Mouse (Mus musculus): ENCODE measurements around the gene Zp3. TPM values are rescaled to one million over a fixed set of nuclear protein-coding genes. Genes with fewer than 3 reads are reported as not detected.

Gene Zp3
- polyA plus RNA-seq, 1 experiment = not detected

DNA sequence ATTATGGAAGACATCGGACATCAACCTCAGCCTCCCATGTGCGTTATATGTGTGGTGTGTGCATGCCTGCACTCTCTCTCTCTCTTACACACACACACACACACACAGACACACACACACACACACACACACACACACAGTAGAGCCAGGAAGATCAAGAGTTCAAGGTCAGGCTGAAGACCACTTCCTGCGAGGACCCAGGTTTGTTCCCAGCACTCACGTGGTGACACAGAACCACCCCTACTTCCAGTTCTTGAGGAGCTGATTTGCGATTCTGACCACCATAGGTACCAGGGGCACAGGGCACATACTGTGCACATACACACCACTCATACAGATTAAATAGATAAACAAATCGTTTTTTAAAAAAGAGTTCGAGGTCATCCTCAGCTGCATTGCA is 8.0 kb upstream of the Zp3 start:
- Histone ChIP-seq H3K4me3 (ENCODE audit: insufficient read depth, low read length) (no peak overlapping the region), H3K4me1 (ENCODE audit: control insufficient read depth, insufficient read depth, low read length) (no peaks in the 10 kb centered on the region; the same call in 1 of the 2 replicates), H3K27ac (ENCODE audit: insufficient read depth, low read length) (no peak overlapping the region)
- no peak for TF ChIP-seq CTCF (IDR thresholded peaks at IDR 0.05; ENCODE audit: borderline replicate concordance, insufficient read depth, low read length)
- no peak for TF ChIP-seq POLR2A (IDR thresholded peaks at IDR 0.05; ENCODE audit: low read depth, low read length)

DNA sequence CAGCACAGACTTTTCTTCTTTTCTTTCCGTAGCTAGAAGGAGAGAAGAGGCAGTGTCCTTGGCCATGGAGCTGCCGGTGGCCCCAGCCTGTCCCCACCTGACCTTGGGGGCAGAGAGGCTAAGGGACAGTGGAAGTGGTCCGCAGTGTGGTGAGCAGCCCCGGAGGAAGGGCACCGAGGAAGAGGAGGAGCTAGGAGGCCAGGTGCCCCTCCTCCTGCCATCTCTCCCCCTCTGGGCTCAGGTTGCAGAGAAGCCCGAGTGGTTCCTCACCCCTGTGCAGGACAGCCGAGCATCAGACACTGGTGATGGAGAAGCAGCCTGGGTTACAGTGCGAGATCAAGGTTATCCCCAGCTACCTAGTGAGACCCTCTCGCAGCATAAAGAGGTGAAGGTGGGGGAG is 5.5 kb upstream of the Zp3 start, which contains the start of gene Ssc4d:
Ssc4d (minus strand) TSS at position 167 of the 400 bp plus-strand sequence.
- Histone ChIP-seq H3K4me1 (ENCODE audit: control insufficient read depth, insufficient read depth, low read length) (no peaks in the 10 kb centered on the region; the same call in 1 of the 2 replicates), H3K4me3 (ENCODE audit: insufficient read depth, low read length) (no peak within 1 kb of the TSS), H3K27ac (ENCODE audit: insufficient read depth, low read length) (no peak within 1 kb of the TSS)
- TF ChIP-seq CTCF (IDR thresholded peaks at IDR 0.05; ENCODE audit: borderline replicate concordance, insufficient read depth, low read length) (no peak), POLR2A (IDR thresholded peaks at IDR 0.05; ENCODE audit: low read depth, low read length) (no peak)

GRCm38 (mm10) chr5:135975893-135976668 is 3.8 kb upstream of the Zp3 start:
- Histone ChIP-seq H3K4me3 (ENCODE audit: insufficient read depth, low read length) (no peak overlapping the region), H3K4me1 (ENCODE audit: control insufficient read depth, insufficient read depth, low read length) (no peaks in the 10 kb centered on the region; the same call in 1 of the 2 replicates), H3K27ac (ENCODE audit: insufficient read depth, low read length) (0 out of 2 replicates have a peak overlapping the region, but pooled peaks have one; percentile 28)
- no peak for TF ChIP-seq POLR2A (IDR thresholded peaks at IDR 0.05; ENCODE audit: low read depth, low read length)
- TF ChIP-seq CTCF (IDR thresholded peaks at IDR 0.05; ENCODE audit: borderline replicate concordance, insufficient read depth, low read length) = no peak

- TF ChIP-seq CTCF (IDR thresholded peaks at IDR 0.05; ENCODE audit: borderline replicate concordance, insufficient read depth, low read length) (no peak), POLR2A (IDR thresholded peaks at IDR 0.05; ENCODE audit: low read depth, low read length) (no peak)
- H3K4me1 ChIP-seq (ENCODE audit: control insufficient read depth, insufficient read depth, low read length) = no peaks in the 10 kb centered on the region; the same call in 1 of the 2 replicates
- H3K27ac ChIP-seq (ENCODE audit: insufficient read depth, low read length) = no peak overlapping the region
- H3K4me3 ChIP-seq (ENCODE audit: insufficient read depth, low read length) = no peak overlapping the region
Measured at GRCm38 (mm10) chr5:135979381-135979780, 518 bp upstream of the Zp3 start.

GRCm38 (mm10) chr5:135982398-135982797 is 2.5 kb downstream of the Zp3 start:
- Histone ChIP-seq H3K27ac (ENCODE audit: insufficient read depth, low read length) (no peak overlapping the region), H3K4me3 (ENCODE audit: insufficient read depth, low read length) (no peak overlapping the region), H3K4me1 (ENCODE audit: control insufficient read depth, insufficient read depth, low read length) (no peaks in the 10 kb centered on the region)
- no peak for TF ChIP-seq POLR2A (IDR thresholded peaks at IDR 0.05; ENCODE audit: low read depth, low read length)
- TF ChIP-seq CTCF (IDR thresholded peaks at IDR 0.05; ENCODE audit: borderline replicate concordance, insufficient read depth, low read length) = peak; percentile 95

DNA sequence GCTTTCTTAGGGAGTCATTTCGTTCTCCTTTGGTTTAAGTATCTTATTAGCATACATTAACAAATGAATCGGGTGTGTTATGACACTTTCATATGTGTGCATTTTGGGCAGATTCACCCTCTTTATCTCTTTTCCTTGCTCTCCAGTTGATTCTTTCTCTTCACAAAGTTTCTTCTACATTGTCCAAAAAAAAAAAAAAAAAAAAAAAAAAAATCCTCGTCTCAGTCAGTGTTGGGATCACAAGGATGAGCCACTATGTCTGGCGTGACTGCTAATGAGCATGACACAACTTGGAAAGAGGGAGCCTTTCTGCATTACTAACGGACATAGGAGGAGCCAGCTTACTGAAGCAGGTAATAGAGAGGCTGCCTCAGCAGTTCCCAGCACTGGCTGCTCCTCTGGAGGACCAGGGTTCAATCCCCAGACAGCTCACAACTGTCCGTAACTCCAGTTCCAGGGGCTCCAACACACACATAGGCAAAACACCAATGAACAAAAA is 4.7 kb downstream of the Zp3 start:
- no peaks in the 10 kb centered on the region for H3K4me1 ChIP-seq (ENCODE audit: control insufficient read depth, insufficient read depth, low read length)
- no peak overlapping the region for H3K27ac ChIP-seq (ENCODE audit: insufficient read depth, low read length)
- TF ChIP-seq CTCF (IDR thresholded peaks at IDR 0.05; ENCODE audit: borderline replicate concordance, insufficient read depth, low read length) (no peak), POLR2A (IDR thresholded peaks at IDR 0.05; ENCODE audit: low read depth, low read length) (no peak)
- no peak overlapping the region for H3K4me3 ChIP-seq (ENCODE audit: insufficient read depth, low read length)

GRCm38 (mm10) chr5:135987248-135987647 is 7.3 kb downstream of the Zp3 start:
- H3K4me3 ChIP-seq (ENCODE audit: insufficient read depth, low read length) = no peak overlapping the region
- TF ChIP-seq POLR2A (IDR thresholded peaks at IDR 0.05; ENCODE audit: low read depth, low read length) (no peak), CTCF (IDR thresholded peaks at IDR 0.05; ENCODE audit: borderline replicate concordance, insufficient read depth, low read length) (no peak)
- no peak overlapping the region for H3K27ac ChIP-seq (ENCODE audit: insufficient read depth, low read length)
- no peaks in the 10 kb centered on the region for H3K4me1 ChIP-seq (ENCODE audit: control insufficient read depth, insufficient read depth, low read length)

DNA sequence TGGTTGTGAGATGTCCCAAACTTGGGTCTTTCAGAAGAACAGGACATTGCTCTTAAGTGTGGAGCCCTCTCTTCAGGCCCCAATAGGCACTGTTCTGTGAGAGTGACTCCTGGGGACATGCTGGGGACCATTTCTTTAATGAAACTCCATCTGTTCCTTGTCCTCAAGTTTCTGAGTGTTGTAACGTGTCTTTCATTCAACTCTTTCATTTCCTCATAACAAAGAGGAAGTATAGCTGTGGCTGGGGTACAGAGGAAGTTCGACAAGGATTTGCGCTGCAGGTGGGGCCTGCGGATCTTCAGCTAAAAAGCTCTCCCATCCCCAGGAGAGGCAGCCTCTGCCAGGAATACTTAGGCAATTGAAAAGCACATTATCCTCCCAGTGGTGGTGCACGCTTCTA is 10.7 kb downstream of the Zp3 start:
- Histone ChIP-seq H3K4me1 (ENCODE audit: control insufficient read depth, insufficient read depth, low read length) (0 out of 2 replicates have a peak, but pooled peaks cover 1% of the 10 kb centered on the region), H3K4me3 (ENCODE audit: insufficient read depth, low read length) (no peak overlapping the region), H3K27ac (ENCODE audit: insufficient read depth, low read length) (no peak overlapping the region)
- no peak for TF ChIP-seq CTCF (IDR thresholded peaks at IDR 0.05; ENCODE audit: borderline replicate concordance, insufficient read depth, low read length)
- TF ChIP-seq POLR2A (IDR thresholded peaks at IDR 0.05; ENCODE audit: low read depth, low read length) = no peak

DNA sequence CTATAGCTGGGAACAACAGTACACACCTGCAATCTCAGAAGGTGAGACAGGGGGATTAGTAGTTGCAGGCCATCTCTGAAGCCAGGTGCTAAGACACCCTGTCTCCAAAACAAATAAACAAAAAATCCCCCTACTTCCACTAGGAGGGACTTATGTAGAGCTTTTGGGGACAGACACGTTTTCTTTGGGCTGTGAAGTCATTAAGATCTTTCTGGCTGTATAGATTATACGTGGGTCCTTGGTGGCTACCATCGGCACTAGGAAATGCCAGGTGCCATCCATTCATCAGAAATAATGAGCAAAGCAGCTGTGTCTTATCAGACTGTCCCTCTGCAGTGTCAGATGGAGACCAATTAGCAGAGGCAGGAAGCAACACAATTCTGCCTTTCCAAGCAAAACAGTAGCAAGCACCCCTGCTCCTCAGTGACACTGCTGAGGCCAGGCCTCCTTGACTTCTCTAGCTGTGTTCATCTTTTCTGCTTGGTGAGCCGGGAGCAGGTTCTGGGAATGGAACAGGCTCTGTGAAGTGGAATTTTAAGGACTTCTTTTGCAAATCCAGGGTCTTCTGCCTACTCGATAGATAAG is 13.6 kb downstream of the Zp3 start:
- no peak for TF ChIP-seq CTCF (IDR thresholded peaks at IDR 0.05; ENCODE audit: borderline replicate concordance, insufficient read depth, low read length)
- no peak for TF ChIP-seq POLR2A (IDR thresholded peaks at IDR 0.05; ENCODE audit: low read depth, low read length)
- H3K4me3 ChIP-seq (ENCODE audit: insufficient read depth, low read length) = no peak overlapping the region
- H3K4me1 ChIP-seq (ENCODE audit: control insufficient read depth, insufficient read depth, low read length) = peaks cover 6% of the 10 kb centered on the region; the same call in 1 of the 2 replicates
- H3K27ac ChIP-seq (ENCODE audit: insufficient read depth, low read length) = no peak overlapping the region

DNA sequence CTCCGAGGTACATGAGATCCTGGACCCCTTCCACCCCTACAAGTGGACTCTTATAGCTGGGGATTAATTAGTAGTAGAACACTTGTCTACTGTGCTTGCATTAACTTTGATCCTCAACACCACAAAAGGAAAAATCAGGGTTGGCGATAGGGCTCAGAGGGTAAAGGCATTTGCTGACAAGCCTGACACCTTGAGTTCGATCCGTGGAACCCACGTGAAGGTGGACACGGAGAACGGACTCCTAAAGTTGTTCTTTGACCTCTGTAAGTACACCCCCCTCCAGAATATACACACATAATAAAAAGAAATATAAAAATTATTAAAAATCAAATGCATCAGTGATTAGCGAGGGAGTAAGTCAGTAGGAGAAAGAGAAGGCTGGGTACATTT is 14.4 kb downstream of the Zp3 start:
- no peak overlapping the region for H3K27ac ChIP-seq (ENCODE audit: insufficient read depth, low read length)
- H3K4me1 ChIP-seq (ENCODE audit: control insufficient read depth, insufficient read depth, low read length) = peaks cover 6% of the 10 kb centered on the region; the same call in 1 of the 2 replicates
- H3K4me3 ChIP-seq (ENCODE audit: insufficient read depth, low read length) = no peak overlapping the region
- TF ChIP-seq POLR2A (IDR thresholded peaks at IDR 0.05; ENCODE audit: low read depth, low read length) (no peak), CTCF (IDR thresholded peaks at IDR 0.05; ENCODE audit: borderline replicate concordance, insufficient read depth, low read length) (no peak)
